Mouse (Mus musculus) MEL (cell line): Measurements from ENCODE around the gene Smtnl2.

Experiments used
- CTCF ChIP-seq, 3 experiments: IDR thresholded peaks in 2 of 3; conservative IDR thresholded peaks in 1 of 3; 2 replicates each; pipeline ENCODE4 v1.5.1; 2011 to 2012; ENCODE audit warnings: low read length in 3 of 3, low read depth in 2 of 3, mild to moderate bottlenecking in 2 of 3, improper control_type of control experiment in 1 of 3, inconsistent platforms in 1 of 3, mixed read lengths in 1 of 3, moderate library complexity in 1 of 3; ENCODE audit not compliant: control insufficient read depth in 1 of 3, insufficient read depth in 1 of 3, poor library complexity in 1 of 3, severe bottlenecking in 1 of 3
- ELF1 ChIP-seq: IDR thresholded peaks from 2 replicates; pipeline ENCODE4 v1.6.1; 2014; ENCODE audit warnings: low read depth, mild to moderate bottlenecking, inconsistent platforms, low read length, improper control_type of control experiment, moderate library complexity
- EP300 ChIP-seq, 2 experiments: IDR thresholded peaks; 2 replicates each; pipeline ENCODE4 v1.6.1; 2011; ENCODE audit warnings: improper control_type of control experiment in 2 of 2, low read length in 2 of 2, low read depth in 1 of 2, mild to moderate bottlenecking in 1 of 2
- MYC ChIP-seq: IDR thresholded peaks from 2 replicates; pipeline ENCODE4 v1.6.1; 2011; ENCODE audit warnings: low read depth, mild to moderate bottlenecking, low read length, improper control_type of control experiment, moderate library complexity
- POLR2A ChIP-seq, 2 experiments: IDR thresholded peaks; 2 replicates each; pipeline ENCODE4 v1.6.1; 2011 to 2012; ENCODE audit warnings: low read length in 2 of 2, mild to moderate bottlenecking in 2 of 2, control low read depth in 1 of 2, improper control_type of control experiment in 1 of 2, low read depth in 1 of 2, moderate library complexity in 1 of 2; ENCODE audit not compliant: control insufficient read depth in 1 of 2, insufficient read depth in 1 of 2, poor library complexity in 1 of 2
- RAD21 ChIP-seq: IDR thresholded peaks from 2 replicates; pipeline ENCODE4 v1.6.1; 2011; ENCODE audit warnings: mild to moderate bottlenecking, low read depth, low read length, improper control_type of control experiment
- TAL1 ChIP-seq: IDR thresholded peaks from 2 replicates; pipeline ENCODE4 v1.6.1; 2012; ENCODE audit warnings: mild to moderate bottlenecking, inconsistent platforms, low read length, moderate library complexity, mixed read lengths
- TBP ChIP-seq: IDR thresholded peaks from 2 replicates; pipeline ENCODE4 v1.8.0; 2011; ENCODE audit warnings: low read depth, low read length, improper control_type of control experiment
- TCF12 ChIP-seq: IDR thresholded peaks from 2 replicates; pipeline ENCODE4 v1.6.1; 2014; ENCODE audit warnings: low read depth, mild to moderate bottlenecking, inconsistent platforms, low read length, improper control_type of control experiment, moderate library complexity
- USF1 ChIP-seq: IDR thresholded peaks from 2 replicates; pipeline ENCODE4 v1.6.1; 2014; ENCODE audit warnings: low read depth, mild to moderate bottlenecking, inconsistent platforms, low read length, improper control_type of control experiment, moderate library complexity
- ZC3H11A ChIP-seq: IDR thresholded peaks from 2 replicates; pipeline ENCODE4 v1.6.1; 2012; ENCODE audit warnings: low read depth, mild to moderate bottlenecking, inconsistent platforms, low read length, improper control_type of control experiment

DNA sequence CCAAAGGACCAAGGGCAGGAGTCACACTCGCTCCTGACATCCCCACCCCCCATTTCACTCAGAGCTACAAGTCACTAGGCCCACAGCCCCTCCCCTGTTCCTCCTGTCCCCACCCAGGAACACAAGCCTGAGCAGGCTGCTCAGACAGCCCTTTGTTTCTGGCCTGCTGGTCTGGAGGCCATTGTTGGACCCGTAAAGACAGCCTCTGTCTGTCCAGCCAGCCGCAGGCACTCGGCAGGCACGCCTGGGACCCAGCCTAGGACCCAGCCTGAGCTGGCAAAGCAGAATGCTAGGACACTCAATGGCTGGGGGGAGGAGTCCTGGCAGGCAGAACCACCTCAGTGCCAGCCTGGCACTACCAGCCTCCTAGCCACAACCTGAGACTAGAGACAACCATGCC is 44.2 kb upstream of the Smtnl2 start:
- no peak for TF ChIP-seq TCF12
- TF ChIP-seq EP300 (IDR thresholded peaks at IDR 0.05; ENCODE audit: low read depth in 1 of 2, low read length in 2 of 2) = no peak
- no peak for TF ChIP-seq POLR2A (IDR thresholded peaks at IDR 0.05; ENCODE audit: control insufficient read depth in 1 of 2, insufficient read depth in 1 of 2, low read depth in 1 of 2, low read length in 2 of 2, poor library complexity in 1 of 2)
- no peak for TF ChIP-seq CTCF (IDR thresholded peaks at IDR 0.05 in 2 of 3, conservative IDR thresholded peaks at IDR 0.05 in 1 of 3; ENCODE audit: control insufficient read depth in 1 of 3, insufficient read depth in 1 of 3, low read depth in 2 of 3, low read length in 3 of 3, poor library complexity in 1 of 3, severe bottlenecking in 1 of 3)
- no peak for TF ChIP-seq ZC3H11A
- no peak for TF ChIP-seq USF1
- TF ChIP-seq ELF1 = no peak
- no peak for TF ChIP-seq TBP
- TF ChIP-seq TAL1 = no peak
- TF ChIP-seq MYC = no peak
- TF ChIP-seq RAD21 = no peak
